Mouse (Mus musculus): Measurements from ENCODE around the gene Esp4.
"Not testable (repeated sequence)": the region's sequence is repeated elsewhere in the genome, so short reads cannot be mapped to it uniquely, and the experiment has no call there.

Gene Esp4

GRCm38 (mm10) chr17:40598294-40598693, at the start of gene Esp4:
TSS of gene Esp4 (plus strand) at chr17:40598594.
- no peak for DNase-seq

GRCm38 (mm10) chr17:40553470-40553869, 44.9 kb upstream of the Esp4 start:
- no peak for DNase-seq

GRCm38 (mm10) chr17:40561207-40561606, 37.2 kb upstream of the Esp4 start, which contains the start of gene Esp6:
TSS of gene Esp6 (plus strand) at chr17:40561507.
- no peak for DNase-seq

GRCm38 (mm10) chr17:40583906-40584305, 14.5 kb upstream of the Esp4 start:
- DNase-seq: not testable (repeated sequence)

GRCm38 (mm10) chr17:40591297-40591696, 7.1 kb upstream of the Esp4 start:
- DNase-seq: no peak

GRCm38 (mm10) chr17:40631775-40632174, 33.4 kb downstream of the Esp4 start, which contains the start of gene Esp3:
TSS of gene Esp3 (plus strand) at chr17:40632075.
- not testable (repeated sequence) for DNase-seq
